Mouse (Mus musculus) erythroblast, embryonic 14.5 days (primary cell): ENCODE measurements around the gene Mogs.

ENCODE experiments used
- GATA1 ChIP-seq: IDR thresholded peaks from 2 replicates; pipeline ENCODE4 v1.6.1; 2012; ENCODE audit warnings: low read length, inconsistent platforms, mixed read lengths
- TAL1 ChIP-seq: IDR thresholded peaks from 3 replicates; pipeline ENCODE4 v1.6.1; 2012; ENCODE audit warnings: low read length, inconsistent platforms, mixed read lengths

DNA sequence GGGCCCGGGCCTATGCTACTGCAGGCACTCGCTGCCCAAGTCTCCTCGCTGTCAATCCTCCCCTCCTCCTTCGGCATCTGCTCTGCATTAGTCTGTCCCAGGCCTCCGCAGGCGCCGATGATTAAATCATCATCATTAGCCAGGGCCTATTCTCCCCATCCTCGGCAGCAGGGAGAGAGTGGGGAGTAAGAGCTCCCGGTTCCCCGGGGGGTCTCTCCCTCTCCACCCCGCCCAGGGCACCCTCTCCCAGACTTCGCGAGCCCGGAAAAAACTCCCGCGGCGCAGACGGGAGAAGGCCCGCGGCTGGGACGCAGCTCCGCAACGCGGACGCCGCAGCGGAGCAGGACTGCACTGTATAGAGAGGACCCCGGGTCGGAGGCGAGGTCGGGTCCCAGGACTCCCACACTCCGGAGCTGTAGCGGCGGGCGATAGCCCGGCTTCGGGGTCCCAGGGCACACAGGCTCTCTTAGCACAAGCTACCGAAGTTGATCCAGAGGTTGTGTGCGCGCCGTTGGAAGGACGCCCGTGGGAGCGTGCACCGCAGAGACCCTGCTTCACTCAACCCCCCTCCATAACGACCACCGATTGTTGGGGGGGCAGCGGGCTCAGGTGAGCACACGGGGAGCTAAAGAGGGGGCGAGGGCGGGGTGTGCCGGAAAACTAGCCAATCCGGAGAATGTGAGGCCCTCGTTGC, 37.5 kb upstream of the Mogs start, which contains the start of gene Pcgf1:
- no peak for TF ChIP-seq GATA1
- TF ChIP-seq TAL1 = no peak
